Mouse (Mus musculus): ENCODE measurements at regions not wholly inside any gene's neighbourhood (a gene's known extent, or its start where the extent isn't known, plus 50 kb on each side); places are given as distances from the start of the nearest gene placed in this dataset.
A peak's percentile ranks its signal among the peaks of the same experiment; 100 is the strongest.
"Not testable (repeated sequence)": the region's sequence is repeated elsewhere in the genome, so short reads cannot be mapped to it uniquely, and the experiment has no call there.

- no peak overlapping the region for H3K4me3 ChIP-seq (ENCODE audit: low read depth, low read length)
- H3K27me3 ChIP-seq (ENCODE audit: control insufficient read depth, insufficient read depth, low read length, poor library complexity, severe bottlenecking) = no peaks in the 10 kb centered on the region
Measured at GRCm38 (mm10) chrX:50580200-50580599, 151.9 kb upstream of the Olfr1324 start.

GRCm38 (mm10) chrX:50576824-50577223, 148.5 kb upstream of the Olfr1324 start:
- no peaks in the 10 kb centered on the region for H3K4me1 ChIP-seq (ENCODE audit: control insufficient read depth, insufficient read depth, low read length)
- no peak overlapping the region for H3K27ac ChIP-seq (ENCODE audit: insufficient read depth, low read length)
- H3K4me3 ChIP-seq (ENCODE audit: low read depth, low read length) = no peak overlapping the region
- H3K9ac ChIP-seq (ENCODE audit: low read depth, poor library complexity, severe bottlenecking) = no peak overlapping the region
- H3K9me3 ChIP-seq (replicated peaks; ENCODE audit: control insufficient read depth, insufficient read depth, low read length, poor library complexity, severe bottlenecking) = no peaks in the 10 kb centered on the region
- TF ChIP-seq CTCF (IDR thresholded peaks at IDR 0.05; ENCODE audit: low read depth, low read length) (peak; percentile 23), EP300 (IDR thresholded peaks at IDR 0.05; ENCODE audit: insufficient read depth, low read depth, low read length) (no peak), POLR2A (IDR thresholded peaks at IDR 0.05; ENCODE audit: insufficient read depth, low read length) (no peak)
- no peaks in the 10 kb centered on the region for H3K27me3 ChIP-seq (ENCODE audit: control insufficient read depth, insufficient read depth, low read length, poor library complexity, severe bottlenecking)
- H3K36me3 ChIP-seq (ENCODE audit: control insufficient read depth, insufficient read depth, low read length, poor library complexity, severe bottlenecking) = peaks cover 7% of the 10 kb centered on the region

More at GRCm38 (mm10) chrX:50580200-50580599, 151.9 kb upstream of the Olfr1324 start:
- Histone ChIP-seq H3K9ac (ENCODE audit: low read depth, poor library complexity, severe bottlenecking) (no peak overlapping the region), H3K9me3 (replicated peaks; ENCODE audit: control insufficient read depth, insufficient read depth, low read length, poor library complexity, severe bottlenecking) (no peaks in the 10 kb centered on the region), H3K36me3 (ENCODE audit: control insufficient read depth, insufficient read depth, low read length, poor library complexity, severe bottlenecking) (peaks cover 18% of the 10 kb centered on the region), H3K27ac (ENCODE audit: insufficient read depth, low read length) (no peak overlapping the region), H3K4me1 (ENCODE audit: control insufficient read depth, insufficient read depth, low read length) (no peaks in the 10 kb centered on the region)
- peak; percentile 15 for TF ChIP-seq CTCF (IDR thresholded peaks at IDR 0.05; ENCODE audit: low read depth, low read length)
- TF ChIP-seq EP300 (IDR thresholded peaks at IDR 0.05; ENCODE audit: insufficient read depth, low read depth, low read length) = no peak

- not testable (repeated sequence) for H3K27ac ChIP-seq (ENCODE audit: insufficient read depth, low read length); H3K9me3 ChIP-seq (replicated peaks; ENCODE audit: control insufficient read depth, insufficient read depth, low read length, poor library complexity, severe bottlenecking); H3K27me3 ChIP-seq (ENCODE audit: control insufficient read depth, insufficient read depth, low read length, poor library complexity, severe bottlenecking); H3K4me1 ChIP-seq (ENCODE audit: control insufficient read depth, insufficient read depth, low read length); H3K4me3 ChIP-seq (ENCODE audit: low read depth, low read length); H3K9ac ChIP-seq (ENCODE audit: low read depth, poor library complexity, severe bottlenecking)
- H3K36me3 ChIP-seq (ENCODE audit: control insufficient read depth, insufficient read depth, low read length, poor library complexity, severe bottlenecking) = peaks cover 13% of the 10 kb centered on the region
- peak; percentile 17 for TF ChIP-seq CTCF (IDR thresholded peaks at IDR 0.05; ENCODE audit: low read depth, low read length)
Measured at GRCm38 (mm10) chrX:50572191-50573095, 144.1 kb upstream of the Olfr1324 start.

DNA sequence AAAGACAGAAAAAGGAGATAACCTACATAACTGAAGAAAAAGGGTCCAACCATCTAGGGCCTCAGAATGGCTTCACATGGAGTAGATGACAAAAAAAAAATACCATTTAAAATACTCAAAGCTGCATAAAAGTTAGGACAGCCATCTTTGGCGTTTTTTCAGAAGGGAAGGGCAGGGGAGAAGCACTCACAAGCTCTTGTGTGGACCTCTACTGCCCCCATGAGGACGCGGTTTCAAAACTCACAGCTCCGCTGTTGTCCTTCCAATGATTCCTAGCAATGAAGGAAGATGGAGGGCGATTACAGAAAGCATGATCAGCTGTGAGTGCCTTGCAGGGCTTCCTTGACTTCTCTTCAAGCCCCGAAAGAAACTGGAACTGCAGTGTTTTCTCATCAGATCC, 140.8 kb upstream of the Olfr1324 start:
- Histone ChIP-seq H3K9me3 (replicated peaks; ENCODE audit: control insufficient read depth, insufficient read depth, low read length, poor library complexity, severe bottlenecking) (no peaks in the 10 kb centered on the region), H3K27me3 (ENCODE audit: control insufficient read depth, insufficient read depth, low read length, poor library complexity, severe bottlenecking) (no peaks in the 10 kb centered on the region), H3K9ac (ENCODE audit: low read depth, poor library complexity, severe bottlenecking) (no peak overlapping the region), H3K27ac (ENCODE audit: insufficient read depth, low read length) (0 out of 2 replicates have a peak overlapping the region, but pooled peaks have one; percentile 19), H3K4me3 (ENCODE audit: low read depth, low read length) (no peak overlapping the region), H3K4me1 (ENCODE audit: control insufficient read depth, insufficient read depth, low read length) (no peaks in the 10 kb centered on the region), H3K36me3 (ENCODE audit: control insufficient read depth, insufficient read depth, low read length, poor library complexity, severe bottlenecking) (peaks cover 18% of the 10 kb centered on the region)
- TF ChIP-seq EP300 (IDR thresholded peaks at IDR 0.05; ENCODE audit: insufficient read depth, low read depth, low read length) (no peak), CTCF (IDR thresholded peaks at IDR 0.05; ENCODE audit: low read depth, low read length) (peak; percentile 18)

GRCm38 (mm10) chrX:50566345-50566744, 138.0 kb upstream of the Olfr1324 start:
- H3K27me3 ChIP-seq (ENCODE audit: control insufficient read depth, insufficient read depth, low read length, poor library complexity, severe bottlenecking) = no peaks in the 10 kb centered on the region
- no peak overlapping the region for H3K27ac ChIP-seq (ENCODE audit: insufficient read depth, low read length)
- no peak overlapping the region for H3K4me3 ChIP-seq (ENCODE audit: low read depth, low read length)
- H3K36me3 ChIP-seq (ENCODE audit: control insufficient read depth, insufficient read depth, low read length, poor library complexity, severe bottlenecking) = peaks cover 19% of the 10 kb centered on the region
- no peaks in the 10 kb centered on the region for H3K4me1 ChIP-seq (ENCODE audit: control insufficient read depth, insufficient read depth, low read length)
- TF ChIP-seq EP300 (IDR thresholded peaks at IDR 0.05; ENCODE audit: insufficient read depth, low read depth, low read length) (no peak), POLR2A (IDR thresholded peaks at IDR 0.05; ENCODE audit: insufficient read depth, low read length) (no peak), CTCF (IDR thresholded peaks at IDR 0.05; ENCODE audit: low read depth, low read length) (peak; percentile 40)
- no peaks in the 10 kb centered on the region for H3K9me3 ChIP-seq (replicated peaks; ENCODE audit: control insufficient read depth, insufficient read depth, low read length, poor library complexity, severe bottlenecking)
- no peak overlapping the region for H3K9ac ChIP-seq (ENCODE audit: low read depth, poor library complexity, severe bottlenecking)

DNA sequence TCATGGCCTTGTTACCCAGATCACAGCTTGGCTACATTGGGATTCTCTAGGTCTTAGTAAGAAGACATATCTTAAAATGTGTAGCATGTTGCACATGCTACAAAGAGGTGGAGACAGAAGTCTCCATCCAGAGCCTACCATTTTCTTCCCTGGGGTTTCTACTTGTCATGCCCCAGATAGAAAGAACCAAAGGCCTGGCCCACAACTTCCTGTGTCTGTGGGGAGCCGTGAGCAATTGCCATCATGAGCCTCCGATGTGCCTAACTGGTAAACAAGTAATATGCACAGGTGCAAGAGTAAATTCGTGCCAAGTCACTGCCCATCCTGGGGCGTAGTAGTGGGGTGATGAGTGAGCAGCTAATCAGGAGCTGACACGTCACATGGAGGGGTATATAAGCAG, 136.7 kb upstream of the Olfr1324 start:
- H3K36me3 ChIP-seq (ENCODE audit: control insufficient read depth, insufficient read depth, low read length, poor library complexity, severe bottlenecking) = peaks cover 19% of the 10 kb centered on the region
- H3K27me3 ChIP-seq (ENCODE audit: control insufficient read depth, insufficient read depth, low read length, poor library complexity, severe bottlenecking); H3K9ac ChIP-seq (ENCODE audit: low read depth, poor library complexity, severe bottlenecking); H3K27ac ChIP-seq (ENCODE audit: insufficient read depth, low read length); H3K4me1 ChIP-seq (ENCODE audit: control insufficient read depth, insufficient read depth, low read length); H3K4me3 ChIP-seq (ENCODE audit: low read depth, low read length); H3K9me3 ChIP-seq (replicated peaks; ENCODE audit: control insufficient read depth, insufficient read depth, low read length, poor library complexity, severe bottlenecking): not testable (repeated sequence)
